Mouse (Mus musculus): Measurements from ENCODE around the gene Lrriq1.

The Lrriq1 gene

GRCm38 (mm10) chr10:103029132-103029729 is 206.9 kb downstream of the Lrriq1 start:
- DNase-seq (ENCODE audit: low read depth) = no peak

GRCm38 (mm10) chr10:103028253-103029131 is 207.6 kb downstream of the Lrriq1 start:
- no peak for DNase-seq (ENCODE audit: low read depth)

- DNase-seq (ENCODE audit: low read depth) = no peak
These were observed 208.2 kb downstream of the Lrriq1 start for GRCm38 (mm10) chr10:103027931-103028252.

- no peak for DNase-seq (ENCODE audit: low read depth)
These were observed 208.7 kb downstream of the Lrriq1 start for GRCm38 (mm10) chr10:103027226-103027930.

- DNase-seq (ENCODE audit: low read depth) = no peak
These were observed 209.4 kb downstream of the Lrriq1 start for GRCm38 (mm10) chr10:103026636-103027225.

- DNase-seq (ENCODE audit: low read depth) = no peak
These were observed 233.6 kb downstream of the Lrriq1 start for GRCm38 (mm10) chr10:103002556-103002955.

- no peak for DNase-seq (ENCODE audit: low read depth)
These were observed 235.2 kb downstream of the Lrriq1 start for GRCm38 (mm10) chr10:103000902-103001301.

GRCm38 (mm10) chr10:102999584-102999983 is 236.5 kb downstream of the Lrriq1 start:
- peak; percentile 17 for DNase-seq (ENCODE audit: low read depth)
